Mouse (Mus musculus): Measurements from ENCODE around the gene Scn4a. TPM values are rescaled to one million over a fixed set of nuclear protein-coding genes. Genes with fewer than 3 reads are reported as not detected.

Gene Scn4a
- polyA plus RNA-seq, 1 experiment, result not detected

- no peaks in the 10 kb centered on the region for H3K36me3 ChIP-seq (ENCODE audit: control insufficient read depth)
- H3K4me3 ChIP-seq (replicated peaks), result no peak within 1 kb of the TSS
- no peak for TF ChIP-seq GATA1 (IDR thresholded peaks at IDR 0.05; ENCODE audit: low read length)
- TF ChIP-seq TAL1 (IDR thresholded peaks at IDR 0.05; ENCODE audit: low read length), result no peak
- H3K27me3 ChIP-seq (ENCODE audit: control insufficient read depth), result no peaks in the 10 kb centered on the region
- H3K9me3 ChIP-seq (ENCODE audit: control insufficient read depth, low read length), result no peaks in the 10 kb centered on the region
- H3K4me1 ChIP-seq (ENCODE audit: control insufficient read depth), result peaks cover 37% of the 10 kb centered on the region
These were observed 34.7 kb upstream of the Scn4a start, which contains the start of gene Icam2 for GRCm38 (mm10) chr11:106387791-106388216. Gene Icam2 (minus strand): TSS chr11:106388075.

GRCm38 (mm10) chr11:106387020-106387419, 33.9 kb upstream of the Scn4a start:
- no peak for TF ChIP-seq GATA1 (IDR thresholded peaks at IDR 0.05; ENCODE audit: low read length)
- no peak for TF ChIP-seq TAL1 (IDR thresholded peaks at IDR 0.05; ENCODE audit: low read length)
- no peak overlapping the region for H3K4me3 ChIP-seq (replicated peaks)
- no peaks in the 10 kb centered on the region for H3K27me3 ChIP-seq (ENCODE audit: control insufficient read depth)
- H3K9me3 ChIP-seq (ENCODE audit: control insufficient read depth, low read length), result no peaks in the 10 kb centered on the region
- H3K4me1 ChIP-seq (ENCODE audit: control insufficient read depth), result peaks cover 37% of the 10 kb centered on the region
- H3K36me3 ChIP-seq (ENCODE audit: control insufficient read depth), result no peaks in the 10 kb centered on the region

- TF ChIP-seq TAL1 (IDR thresholded peaks at IDR 0.05; ENCODE audit: low read length), result no peak
- TF ChIP-seq GATA1 (IDR thresholded peaks at IDR 0.05; ENCODE audit: low read length), result no peak
- Histone ChIP-seq H3K36me3 (ENCODE audit: control insufficient read depth) (no peaks in the 10 kb centered on the region), H3K27me3 (ENCODE audit: control insufficient read depth) (no peaks in the 10 kb centered on the region), H3K4me1 (ENCODE audit: control insufficient read depth) (peaks cover 38% of the 10 kb centered on the region), H3K9me3 (ENCODE audit: control insufficient read depth, low read length) (no peaks in the 10 kb centered on the region), H3K4me3 (replicated peaks) (no peak overlapping the region)
These were observed 33.3 kb upstream of the Scn4a start for GRCm38 (mm10) chr11:106386409-106386808.

DNA sequence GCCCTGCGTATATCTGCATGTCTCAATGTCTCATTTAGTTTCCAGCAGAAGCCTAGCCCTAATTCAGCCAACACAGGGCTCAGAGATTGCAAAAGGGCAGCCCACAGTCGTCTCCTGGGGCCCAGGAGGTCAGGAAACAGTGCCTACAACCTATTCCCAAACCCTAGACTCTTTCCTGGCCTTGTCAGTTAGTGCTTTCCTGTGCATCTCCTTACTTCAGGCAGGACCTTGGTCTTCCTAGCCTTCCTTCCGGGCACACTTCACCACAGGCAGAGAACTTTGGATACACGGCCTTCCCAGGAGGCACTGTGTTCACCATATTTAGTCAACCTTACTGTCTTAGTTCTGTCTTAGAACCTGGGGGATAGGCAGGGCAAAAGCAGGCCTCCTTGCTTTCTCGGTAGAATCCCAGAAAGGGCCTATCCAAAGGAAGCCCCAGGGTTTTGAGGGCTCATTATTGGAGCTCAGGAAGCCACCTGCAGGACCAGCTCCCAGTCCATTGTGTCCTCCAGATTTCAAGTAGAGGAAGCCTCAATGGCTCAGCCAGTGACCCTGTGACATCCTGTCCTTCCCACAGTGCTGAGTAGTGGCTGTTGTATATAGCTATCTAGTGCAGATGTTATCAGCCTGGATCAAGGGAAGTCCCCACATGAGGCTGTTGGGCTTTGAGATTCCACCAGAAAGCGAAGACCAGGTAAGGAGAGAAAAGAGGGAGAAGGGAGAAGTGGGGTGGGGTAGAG, 30.1 kb upstream of the Scn4a start:
- Histone ChIP-seq H3K27me3 (ENCODE audit: control insufficient read depth) (no peaks in the 10 kb centered on the region), H3K4me3 (replicated peaks) (no peak overlapping the region), H3K36me3 (ENCODE audit: control insufficient read depth) (no peaks in the 10 kb centered on the region), H3K4me1 (ENCODE audit: control insufficient read depth) (peaks cover 34% of the 10 kb centered on the region), H3K9me3 (ENCODE audit: control insufficient read depth, low read length) (no peaks in the 10 kb centered on the region)
- no peak for TF ChIP-seq GATA1 (IDR thresholded peaks at IDR 0.05; ENCODE audit: low read length)
- TF ChIP-seq TAL1 (IDR thresholded peaks at IDR 0.05; ENCODE audit: low read length), result no peak

DNA sequence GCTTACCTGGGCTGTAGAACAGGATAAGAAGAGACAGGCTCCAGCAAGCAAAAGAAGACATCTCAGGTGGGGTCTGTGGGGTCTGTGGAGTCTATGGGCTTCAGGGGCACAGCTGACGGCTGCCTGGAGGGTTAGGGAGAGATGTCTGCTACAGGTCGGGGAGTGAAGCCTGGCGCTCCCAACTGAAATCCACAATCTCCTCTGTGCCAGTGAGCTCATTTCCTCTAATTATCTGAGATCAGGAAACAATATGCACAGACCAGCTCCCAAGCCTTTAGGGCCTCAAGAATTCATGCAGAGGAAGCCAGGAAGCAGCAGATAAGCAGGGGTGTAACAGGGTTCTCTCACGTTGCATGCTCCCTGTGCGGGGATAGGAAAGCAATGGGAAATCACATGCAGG, 29.3 kb upstream of the Scn4a start:
- Histone ChIP-seq H3K4me3 (replicated peaks) (no peak overlapping the region), H3K27me3 (ENCODE audit: control insufficient read depth) (no peaks in the 10 kb centered on the region), H3K36me3 (ENCODE audit: control insufficient read depth) (no peaks in the 10 kb centered on the region), H3K9me3 (ENCODE audit: control insufficient read depth, low read length) (no peaks in the 10 kb centered on the region), H3K4me1 (ENCODE audit: control insufficient read depth) (peaks cover 29% of the 10 kb centered on the region)
- no peak for TF ChIP-seq GATA1 (IDR thresholded peaks at IDR 0.05; ENCODE audit: low read length)
- no peak for TF ChIP-seq TAL1 (IDR thresholded peaks at IDR 0.05; ENCODE audit: low read length)

- Histone ChIP-seq H3K27me3 (ENCODE audit: control insufficient read depth) (no peaks in the 10 kb centered on the region), H3K4me1 (ENCODE audit: control insufficient read depth) (peaks cover 29% of the 10 kb centered on the region), H3K4me3 (replicated peaks) (no peak overlapping the region), H3K9me3 (ENCODE audit: control insufficient read depth, low read length) (no peaks in the 10 kb centered on the region), H3K36me3 (ENCODE audit: control insufficient read depth) (no peaks in the 10 kb centered on the region)
- TF ChIP-seq TAL1 (IDR thresholded peaks at IDR 0.05; ENCODE audit: low read length) (no peak), GATA1 (IDR thresholded peaks at IDR 0.05; ENCODE audit: low read length) (no peak)
These were observed 28.8 kb upstream of the Scn4a start for GRCm38 (mm10) chr11:106381883-106382282.

DNA sequence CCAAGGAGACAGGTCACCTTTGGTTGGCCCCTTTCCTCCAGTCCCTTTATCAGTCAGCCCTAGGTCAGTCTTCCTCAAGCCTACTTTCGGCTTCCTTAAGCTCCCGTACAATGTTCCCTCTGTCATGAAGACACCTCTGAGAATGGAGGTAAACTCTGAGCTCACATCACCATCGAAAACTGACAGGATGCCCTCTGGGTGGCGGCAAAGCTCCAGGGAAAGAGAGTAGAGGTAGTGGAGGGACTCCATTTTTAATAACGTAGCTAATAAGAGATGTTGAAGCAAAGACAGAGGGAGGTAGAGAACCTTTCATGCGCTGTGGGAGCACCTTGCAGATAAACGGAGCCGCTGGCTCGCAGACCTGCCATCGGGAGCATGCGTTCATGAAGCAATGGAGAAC, 27.9 kb upstream of the Scn4a start:
- Histone ChIP-seq H3K4me3 (replicated peaks) (no peak overlapping the region), H3K27me3 (ENCODE audit: control insufficient read depth) (no peaks in the 10 kb centered on the region), H3K4me1 (ENCODE audit: control insufficient read depth) (peaks cover 21% of the 10 kb centered on the region), H3K36me3 (ENCODE audit: control insufficient read depth) (no peaks in the 10 kb centered on the region), H3K9me3 (ENCODE audit: control insufficient read depth, low read length) (no peaks in the 10 kb centered on the region)
- TF ChIP-seq TAL1 (IDR thresholded peaks at IDR 0.05; ENCODE audit: low read length) (no peak), GATA1 (IDR thresholded peaks at IDR 0.05; ENCODE audit: low read length) (no peak)

GRCm38 (mm10) chr11:106374979-106375378, 21.9 kb upstream of the Scn4a start:
- no peak for TF ChIP-seq TAL1 (IDR thresholded peaks at IDR 0.05; ENCODE audit: low read length)
- no peak for TF ChIP-seq GATA1 (IDR thresholded peaks at IDR 0.05; ENCODE audit: low read length)
- Histone ChIP-seq H3K4me3 (replicated peaks) (no peak overlapping the region), H3K36me3 (ENCODE audit: control insufficient read depth) (no peaks in the 10 kb centered on the region), H3K9me3 (ENCODE audit: control insufficient read depth, low read length) (no peaks in the 10 kb centered on the region), H3K27me3 (ENCODE audit: control insufficient read depth) (no peaks in the 10 kb centered on the region), H3K4me1 (ENCODE audit: control insufficient read depth) (no peaks in the 10 kb centered on the region)

DNA sequence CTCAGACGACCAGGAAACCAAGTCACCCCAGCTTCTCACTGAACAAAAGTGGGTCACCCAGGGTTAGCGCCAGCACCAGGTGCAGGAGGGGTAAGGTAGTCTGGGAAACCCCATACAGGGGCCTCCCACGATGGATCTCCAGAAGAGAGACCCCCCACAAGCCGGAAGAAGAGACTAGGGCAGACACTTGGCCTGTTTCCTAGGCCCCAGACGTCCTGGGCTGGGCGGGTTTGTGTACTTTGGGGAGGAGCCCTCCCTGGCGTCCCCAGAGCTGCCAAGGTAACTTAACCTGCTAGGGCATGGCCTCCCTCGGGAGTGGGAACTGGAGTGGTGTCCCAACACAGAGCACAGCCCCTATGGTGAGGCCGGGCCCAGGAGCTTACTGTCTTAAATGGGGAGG, 21.5 kb upstream of the Scn4a start:
- Histone ChIP-seq H3K9me3 (ENCODE audit: control insufficient read depth, low read length) (no peaks in the 10 kb centered on the region), H3K36me3 (ENCODE audit: control insufficient read depth) (no peaks in the 10 kb centered on the region), H3K4me3 (replicated peaks) (no peak overlapping the region), H3K4me1 (ENCODE audit: control insufficient read depth) (no peaks in the 10 kb centered on the region), H3K27me3 (ENCODE audit: control insufficient read depth) (no peaks in the 10 kb centered on the region)
- TF ChIP-seq TAL1 (IDR thresholded peaks at IDR 0.05; ENCODE audit: low read length) (no peak), GATA1 (IDR thresholded peaks at IDR 0.05; ENCODE audit: low read length) (no peak)
